In the genomic region with DNA sequence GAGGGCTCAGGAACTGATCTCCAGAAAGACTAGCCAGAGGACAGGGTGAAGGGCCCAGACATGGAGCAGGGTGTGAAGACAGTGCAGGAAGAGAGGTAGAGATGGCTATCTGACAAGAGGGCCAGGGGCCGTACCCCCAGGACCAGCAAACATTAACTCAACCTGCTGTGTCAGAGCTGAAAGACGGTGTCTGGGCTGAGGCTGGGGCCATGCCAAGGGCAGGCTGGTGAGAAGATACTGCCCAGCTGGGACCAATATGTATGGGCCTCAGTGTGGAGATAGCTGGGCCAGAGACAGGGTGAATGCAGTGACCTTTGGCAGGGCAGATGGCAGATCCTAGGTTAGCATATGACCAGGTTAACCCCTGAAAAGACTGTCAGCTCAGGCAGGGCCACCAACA, we compare ENCODE assay signal across 23 mouse cellular contexts.
"Had no signal": no experiment of that assay in that cellular context is flagged by ENCODE, and none has a peak within 500 bp of the region (broad histone marks: within the 10 kb centered on the region; RNA-seq: fewer than 3 reads in every experiment).

No protein-coding gene starts in this region.

- H3K27ac ChIP-seq: gastrocnemius, adult 2 months; heart, embryonic 15.5 days; hindbrain, embryonic 13.5 days; hindbrain, embryonic 15.5 days; hindbrain, postnatal 0 days; kidney, embryonic 15.5 days; kidney, postnatal 0 days; limb, embryonic 13.5 days; limb, embryonic 15.5 days; liver, embryonic 14.5 days had no signal

- H3K4me2 ChIP-seq: heart, embryonic 11.5 days; heart, embryonic 13.5 days; heart, embryonic 15.5 days; hindbrain, embryonic 13.5 days; hindbrain, embryonic 15.5 days; kidney, embryonic 15.5 days; limb, embryonic 13.5 days; limb, embryonic 15.5 days; liver, embryonic 12.5 days had no signal

- H3K27me3 ChIP-seq: heart, embryonic 13.5 days; hindbrain, embryonic 13.5 days; hindbrain, embryonic 15.5 days; kidney, embryonic 15.5 days; limb, embryonic 13.5 days; limb, embryonic 15.5 days had no signal

- H3K9ac ChIP-seq: heart, embryonic 13.5 days; heart, embryonic 15.5 days; hindbrain, embryonic 13.5 days; hindbrain, embryonic 15.5 days; kidney, embryonic 15.5 days; limb, embryonic 13.5 days; limb, embryonic 15.5 days; liver, embryonic 12.5 days; liver, embryonic 14.5 days had no signal

- ATAC-seq: hindbrain, postnatal 0 days; liver, embryonic 12.5 days had no signal

- H3K4me3 ChIP-seq: gastrocnemius, adult 2 months; heart, embryonic 13.5 days; heart, embryonic 15.5 days; hindbrain, embryonic 13.5 days; hindbrain, embryonic 15.5 days; kidney, embryonic 15.5 days; limb, embryonic 13.5 days; limb, embryonic 15.5 days; liver, embryonic 12.5 days had no signal

- DNase-seq: gastrocnemius, adult 2 months; gastrocnemius, postnatal 10 days; gastrocnemius, postnatal 25 days; heart, adult 18-20 months; heart, postnatal 14 days; heart, postnatal 36 days; kidney, adult 18-20 months; kidney, adult 9 months; layer of hippocampus, adult 9-11 months; layer of hippocampus, postnatal 36 days; left cerebral cortex, postnatal 4 days had no signal

- H3K9me3 ChIP-seq: heart, embryonic 13.5 days; heart, embryonic 15.5 days; hindbrain, embryonic 13.5 days; hindbrain, embryonic 15.5 days; kidney, embryonic 15.5 days; limb, embryonic 13.5 days; limb, embryonic 15.5 days; liver, embryonic 12.5 days had no signal
